Mouse (Mus musculus) WW6 (cell line): ENCODE data around the gene Vasp.

Experiments
- DNase-seq: peaks from one replicate; pipeline ENCODE4 v3.0.0-alpha.2; 2013; ENCODE audit warnings: low read depth, low spot score

Gene Vasp

GRCm38 (mm10) chr7:19236411-19236810 is 35.2 kb downstream of the Vasp start:
- no peak for DNase-seq

GRCm38 (mm10) chr7:19235092-19235671 is 36.4 kb downstream of the Vasp start:
- DNase-seq: no peak

- no peak for DNase-seq
Observed at GRCm38 (mm10) chr7:19234652-19235051, 37.0 kb downstream of the Vasp start.

GRCm38 (mm10) chr7:19231849-19232248 is 39.8 kb downstream of the Vasp start:
- DNase-seq: no peak

- DNase-seq: no peak
Observed at GRCm38 (mm10) chr7:19230899-19231298, 40.7 kb downstream of the Vasp start.

GRCm38 (mm10) chr7:19230041-19230580 is 41.5 kb downstream of the Vasp start:
- DNase-seq: no peak

- DNase-seq: no peak
Observed at GRCm38 (mm10) chr7:19229404-19229803, 42.2 kb downstream of the Vasp start.

- DNase-seq: no peak
Observed at GRCm38 (mm10) chr7:19228793-19229148, 42.8 kb downstream of the Vasp start.

GRCm38 (mm10) chr7:19227883-19228792 is 43.5 kb downstream of the Vasp start, which contains the start of gene Opa3:
Gene Opa3, plus strand, starts transcription at chr7:19228334.
- peak; percentile 99 for DNase-seq

- DNase-seq: no peak
Observed at GRCm38 (mm10) chr7:19226817-19227797, 44.5 kb downstream of the Vasp start.

- no peak for DNase-seq
Observed at GRCm38 (mm10) chr7:19224933-19225332, 46.7 kb downstream of the Vasp start.

DNA sequence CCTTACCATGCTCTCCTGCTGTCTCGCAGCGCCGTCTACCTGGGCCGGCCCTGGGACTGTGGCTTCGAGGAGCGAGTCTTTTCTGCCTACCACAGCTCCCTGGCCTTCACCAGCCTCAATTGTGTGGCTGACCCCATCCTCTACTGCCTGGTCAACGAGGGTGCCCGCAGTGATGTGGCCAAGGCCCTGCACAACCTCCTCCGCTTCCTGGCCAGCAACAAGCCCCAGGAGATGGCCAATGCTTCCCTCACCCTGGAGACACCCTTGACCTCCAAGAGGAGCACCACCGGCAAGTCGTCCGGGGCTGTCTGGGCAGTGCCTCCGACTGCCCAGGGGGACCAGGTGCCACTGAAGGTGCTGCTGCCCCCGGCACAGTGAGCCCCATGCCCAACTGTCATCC is 48.7 kb downstream of the Vasp start:
- DNase-seq: no peak

- DNase-seq: no peak
Observed at GRCm38 (mm10) chr7:19222189-19222588, 49.4 kb downstream of the Vasp start.

GRCm38 (mm10) chr7:19220061-19220460 is 51.6 kb downstream of the Vasp start:
- no peak for DNase-seq

GRCm38 (mm10) chr7:19217944-19218343 is 53.7 kb downstream of the Vasp start:
- no peak for DNase-seq

- DNase-seq: no peak
Observed at GRCm38 (mm10) chr7:19217492-19217891, 54.1 kb downstream of the Vasp start.

GRCm38 (mm10) chr7:19214940-19215339 is 56.7 kb downstream of the Vasp start:
- no peak for DNase-seq

DNA sequence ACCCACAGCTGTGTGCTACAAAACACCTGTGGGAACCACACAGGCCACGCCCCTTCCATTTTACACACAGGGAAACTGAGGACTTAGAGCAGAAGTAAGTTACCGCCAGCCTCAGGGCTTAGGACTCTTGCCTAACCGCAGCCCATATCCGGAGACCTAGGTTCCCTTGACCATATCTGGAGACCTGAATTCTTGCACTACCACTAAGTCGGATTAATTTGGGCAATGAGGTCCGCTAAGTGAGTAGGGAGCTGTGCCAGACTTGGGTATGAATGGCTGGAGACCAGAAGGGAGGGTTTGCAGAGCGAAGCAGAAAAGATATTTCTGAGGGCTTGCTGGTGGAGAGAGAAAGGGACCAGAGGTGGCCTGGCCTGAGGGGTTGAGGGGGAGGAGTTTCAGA is 57.2 kb downstream of the Vasp start:
- no peak for DNase-seq

DNA sequence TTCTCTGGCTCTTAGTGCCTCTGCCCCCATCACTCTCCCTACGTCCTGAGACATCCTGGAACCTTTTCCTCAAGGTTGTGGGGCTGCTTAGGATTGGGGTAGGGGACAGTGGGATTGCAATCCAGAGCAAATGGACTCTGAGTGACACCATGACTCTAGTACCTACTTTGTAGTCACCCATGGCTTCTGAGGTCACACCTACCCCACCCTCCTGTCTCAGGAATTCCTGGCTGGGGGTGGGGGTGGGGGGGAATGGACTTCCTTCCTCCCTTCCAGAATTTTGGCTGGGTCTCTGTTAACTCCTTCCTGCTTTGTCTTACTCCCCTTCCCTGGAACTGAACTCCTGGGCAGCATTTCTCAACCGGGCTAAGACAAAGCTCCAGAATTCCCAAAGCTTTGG is 58.2 kb downstream of the Vasp start:
- DNase-seq: no peak

GRCm38 (mm10) chr7:19211996-19212755 is 59.4 kb downstream of the Vasp start, which contains the start of gene Gpr4:
Gene Gpr4, plus strand, starts transcription at chr7:19212538.
- DNase-seq: no peak
